30 mouse cellular contexts compared by ENCODE assay signal in the genomic region with DNA sequence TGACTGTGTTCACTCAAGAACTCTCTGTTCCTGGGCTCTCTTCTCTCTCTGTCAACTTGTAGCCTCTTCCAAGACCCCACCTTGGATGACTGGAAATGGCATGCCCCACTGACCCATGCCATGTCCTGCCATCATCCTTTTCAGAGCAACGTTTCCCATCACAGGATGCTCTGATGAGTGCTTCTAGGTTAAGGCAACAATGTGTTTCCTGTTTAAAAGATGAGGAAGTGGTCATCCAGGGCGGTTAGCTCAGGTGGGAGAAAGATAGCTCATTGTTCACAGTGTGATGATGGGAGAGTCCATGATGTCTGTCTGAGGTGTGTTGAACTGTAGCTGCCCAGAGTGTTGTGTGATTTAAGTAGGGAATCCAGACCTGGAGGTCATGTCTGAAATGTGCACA.
DNase-seq lines count a peak whose midpoint lies in the region; ATAC-seq and TF ChIP-seq lines count a peak whose summit lies in the region.
"Had no signal": no experiment of that assay in that cellular context is flagged by ENCODE, and none has a peak within 500 bp of the region (broad histone marks: within the 10 kb centered on the region; RNA-seq: fewer than 3 reads in every experiment).

No protein-coding gene starts in this region.

- no peak for ATAC-seq in kidney, postnatal 0 days (replicated peaks; ENCODE audit: low FRiP score, low read depth)
- ATAC-seq in lung, postnatal 0 days, result peak; percentile 30
- ATAC-seq in megakaryocyte progenitor cell, adult 5-6 weeks (replicated peaks; ENCODE audit: poor library complexity), result peak; percentile 79
- ATAC-seq: CD4-positive, CD25-positive, alpha-beta regulatory T cell, adult 4 months; forebrain, postnatal 0 days; intestine, postnatal 0 days had no signal

- no peaks in the 10 kb centered on the region for H3K36me3 ChIP-seq in kidney, postnatal 0 days (ENCODE audit: insufficient read depth, low read length)
- H3K36me3 ChIP-seq in lung, postnatal 0 days (ENCODE audit: insufficient read depth, low read length), result no peaks in the 10 kb centered on the region
- H3K36me3 ChIP-seq: heart, embryonic 12.5 days; neural tube, embryonic 12.5 days had no signal

- H3K27ac ChIP-seq in kidney, postnatal 0 days, result no peak overlapping the region; the same call in 1 of the 2 replicates
- no peak overlapping the region for H3K27ac ChIP-seq in lung, postnatal 0 days (ENCODE audit: low read length)
- H3K27ac ChIP-seq: hindbrain, embryonic 14.5 days; layer of hippocampus, adult 2 months; liver, embryonic 14.5 days; neural tube, embryonic 12.5 days had no signal

- 0 out of 2 replicates have a peak, but pooled peaks cover 4% of the 10 kb centered on the region for H3K4me1 ChIP-seq in kidney, postnatal 0 days (replicated peaks; ENCODE audit: insufficient read depth, low read length)
- no peaks in the 10 kb centered on the region for H3K4me1 ChIP-seq in lung, postnatal 0 days (ENCODE audit: insufficient read depth, low read depth, low read length)
- H3K4me1 ChIP-seq: heart, embryonic 12.5 days; neural tube, embryonic 12.5 days had no signal

- 54% methylated on average over 2 of the region's 2 CpGs for WGBS in kidney, postnatal 0 days
- 48% methylated on average over 2 of the region's 2 CpGs for WGBS in lung, postnatal 0 days

- no peak for TF ChIP-seq CTCF in kidney, postnatal 0 days (IDR thresholded peaks at IDR 0.05; ENCODE audit: low read depth)
- TF ChIP-seq CTCF in lung, postnatal 0 days (IDR thresholded peaks at IDR 0.05), result no peak

- H3K9me3 ChIP-seq in kidney, postnatal 0 days (replicated peaks; ENCODE audit: low read length), result no peaks in the 10 kb centered on the region
- no peaks in the 10 kb centered on the region for H3K9me3 ChIP-seq in lung, postnatal 0 days (ENCODE audit: low read length)
- H3K9me3 ChIP-seq: heart, embryonic 12.5 days; neural tube, embryonic 12.5 days had no signal

- peak; percentile 33 for DNase-seq in kidney, postnatal 0 days (ENCODE audit: low spot score)
- DNase-seq in kidney, adult 18-20 months, result no peak
- peak; percentile 17 for DNase-seq in lung, postnatal 0 days (ENCODE audit: low spot score)
- DNase-seq in lung, postnatal 36 days, result no peak
- DNase-seq in c-Kit-positive CD71-negative TER-119-negative erythroid progenitor cells, embryonic 14.5 days (ENCODE audit: low read depth), result peak; percentile 2
- DNase-seq in adrenal gland, adult 8-10 months, result no peak
- no peak for DNase-seq in cerebellum, adult 11 months
- DNase-seq: adrenal gland, postnatal 10 days; cerebellum, adult 18-20 months; cerebellum, postnatal 10 days; forebrain, postnatal 0 days; gastrocnemius, postnatal 14 days; layer of hippocampus, postnatal 36 days; left cerebral cortex, postnatal 4 days; liver; right cerebral cortex, postnatal 4 days; thymus, adult 2 months; thymus, postnatal 4 days had no signal

- H3K4me2 ChIP-seq in kidney, postnatal 0 days (ENCODE audit: low read length), result no peak overlapping the region
- H3K4me2 ChIP-seq in lung, postnatal 0 days (replicated peaks; ENCODE audit: low read depth, low read length), result no peak overlapping the region
- H3K4me2 ChIP-seq: heart, embryonic 12.5 days; hindbrain, embryonic 14.5 days; lung, embryonic 14.5 days; midbrain, embryonic 11.5 days; neural tube, embryonic 12.5 days had no signal

- no peak overlapping the region for H3K4me3 ChIP-seq in kidney, postnatal 0 days (replicated peaks; ENCODE audit: low read depth, low read length)
- H3K4me3 ChIP-seq in lung, postnatal 0 days (ENCODE audit: low read depth, low read length), result no peak overlapping the region
- H3K4me3 ChIP-seq: erythroblast, embryonic 14.5 days; heart, embryonic 12.5 days; layer of hippocampus, adult 2 months; myocyte; neural tube, embryonic 12.5 days had no signal

- no peaks in the 10 kb centered on the region for H3K27me3 ChIP-seq in kidney, postnatal 0 days (ENCODE audit: insufficient read depth, low read length)
- H3K27me3 ChIP-seq in lung, postnatal 0 days (replicated peaks; ENCODE audit: insufficient read depth, low read length), result no peaks in the 10 kb centered on the region
- H3K27me3 ChIP-seq: heart, embryonic 12.5 days; neural tube, embryonic 12.5 days had no signal

- TF ChIP-seq EP300 in lung, postnatal 0 days (IDR thresholded peaks at IDR 0.05), result 0 out of 2 replicates have a peak, but pooled peaks have one; percentile 22

- no peak overlapping the region for H3K9ac ChIP-seq in kidney, postnatal 0 days (ENCODE audit: low read depth, low read length)
- H3K9ac ChIP-seq in lung, postnatal 0 days (replicated peaks; ENCODE audit: low read depth), result no peak overlapping the region
- H3K9ac ChIP-seq: forebrain, postnatal 0 days; heart, embryonic 12.5 days; hindbrain, embryonic 14.5 days; liver, embryonic 14.5 days; lung, embryonic 14.5 days; neural tube, embryonic 12.5 days had no signal

Comparison
In these comparisons a context has a peak if more than half of its experiments do, and no peak if none do; other contexts are left out.
1. DNase-seq: peak in kidney, postnatal 0 days (single experiment), lung, postnatal 0 days (single experiment) and c-Kit-positive CD71-negative TER-119-negative erythroid progenitor cells, embryonic 14.5 days (single experiment); none in kidney, adult 18-20 months (single experiment), lung, postnatal 36 days (single experiment), adrenal gland, adult 8-10 months (single experiment) and cerebellum, adult 11 months (single experiment).